Mouse (Mus musculus) MEL (cell line): ENCODE results near the gene Ctsa. TPM values are rescaled to one million over a fixed set of nuclear protein-coding genes. Genes with fewer than 3 reads are reported as not detected.

Source experiments
- DNase-seq: peaks from one replicate; pipeline ENCODE4 v3.0.0; 2011; ENCODE audit warnings: low read depth, low spot score
- H3K27ac ChIP-seq: 2 replicates; pipeline ENCODE4 v1.5.1; 2012; ENCODE audit warnings: low read depth, mild to moderate bottlenecking, control low read depth, low read length, moderate library complexity; ENCODE audit not compliant: control insufficient read depth
- H3K27me3 ChIP-seq, 2 experiments: fragments of 150-350 bp in 1 of 2; sonication (generic) in 1 of 2; 2 replicates each; pipeline ENCODE4 v1.6.1; 2012; ENCODE audit warnings: low read length in 2 of 2, mild to moderate bottlenecking in 2 of 2, improper control_type of control experiment in 1 of 2, moderate library complexity in 1 of 2; ENCODE audit not compliant: insufficient read depth in 2 of 2, control insufficient read depth in 1 of 2
- H3K36me3 ChIP-seq, 2 experiments: 2 replicates each; pipeline ENCODE4 v1.6.1; 2012 to 2014; ENCODE audit warnings: low read length in 2 of 2, improper control_type of control experiment in 1 of 2, inconsistent platforms in 1 of 2, mild to moderate bottlenecking in 1 of 2; ENCODE audit not compliant: insufficient read depth in 2 of 2, control insufficient read depth in 1 of 2
- H3K4me1 ChIP-seq, 2 experiments: fragments of 150-350 bp in 1 of 2; sonication (generic) in 1 of 2; 2 replicates each; pipeline ENCODE4 v1.6.1; 2012; ENCODE audit warnings: low read length in 2 of 2, improper control_type of control experiment in 1 of 2, mild to moderate bottlenecking in 1 of 2; ENCODE audit not compliant: insufficient read depth in 2 of 2, control insufficient read depth in 1 of 2
- H3K4me3 ChIP-seq, 2 experiments: fragments of 150-350 bp in 1 of 2; sonication (generic) in 1 of 2; 2 replicates each; pipeline ENCODE4 v1.5.1; 2012; ENCODE audit warnings: low read depth in 2 of 2, low read length in 2 of 2, mild to moderate bottlenecking in 2 of 2, moderate library complexity in 2 of 2, control low read depth in 1 of 2, improper control_type of control experiment in 1 of 2; ENCODE audit not compliant: control insufficient read depth in 1 of 2, insufficient read depth in 1 of 2
- H3K79me2 ChIP-seq: 2 replicates; pipeline ENCODE4 v1.6.1; 2012; ENCODE audit warnings: mild to moderate bottlenecking, low read length, moderate library complexity; ENCODE audit not compliant: control insufficient read depth, poor library complexity, insufficient read depth
- H3K9ac ChIP-seq: 2 replicates; pipeline ENCODE4 v1.6.1; 2012; ENCODE audit warnings: low read depth, mild to moderate bottlenecking, control low read depth, low read length, moderate library complexity; ENCODE audit not compliant: control insufficient read depth, poor library complexity, severe bottlenecking
- H3K9me3 ChIP-seq: fragments of 150-350 bp; sonication (generic); replicated peaks from 2 replicates; pipeline ENCODE4 v1.6.1; 2012; ENCODE audit warnings: mild to moderate bottlenecking, low read length, improper control_type of control experiment, moderate library complexity; ENCODE audit not compliant: insufficient read depth
- CHD2 ChIP-seq: IDR thresholded peaks from 2 replicates; pipeline ENCODE4 v1.6.1; 2011; ENCODE audit warnings: low read length, improper control_type of control experiment
- CTCF ChIP-seq, 3 experiments: IDR thresholded peaks in 2 of 3; conservative IDR thresholded peaks in 1 of 3; 2 replicates each; pipeline ENCODE4 v1.5.1; 2011 to 2012; ENCODE audit warnings: low read length in 3 of 3, low read depth in 2 of 3, mild to moderate bottlenecking in 2 of 3, improper control_type of control experiment in 1 of 3, inconsistent platforms in 1 of 3, mixed read lengths in 1 of 3, moderate library complexity in 1 of 3; ENCODE audit not compliant: control insufficient read depth in 1 of 3, insufficient read depth in 1 of 3, poor library complexity in 1 of 3, severe bottlenecking in 1 of 3
- E2F4 ChIP-seq: IDR thresholded peaks from 2 replicates; pipeline ENCODE4 v1.6.1; 2011; ENCODE audit warnings: low read depth, low read length, improper control_type of control experiment, borderline replicate concordance
- ELF1 ChIP-seq: IDR thresholded peaks from 2 replicates; pipeline ENCODE4 v1.6.1; 2014; ENCODE audit warnings: low read depth, mild to moderate bottlenecking, inconsistent platforms, low read length, improper control_type of control experiment, moderate library complexity
- EP300 ChIP-seq, 2 experiments: IDR thresholded peaks; 2 replicates each; pipeline ENCODE4 v1.6.1; 2011; ENCODE audit warnings: improper control_type of control experiment in 2 of 2, low read length in 2 of 2, low read depth in 1 of 2, mild to moderate bottlenecking in 1 of 2
- ETS1 ChIP-seq: IDR thresholded peaks from 2 replicates; pipeline ENCODE4 v1.6.1; 2012; ENCODE audit warnings: low read depth, mild to moderate bottlenecking, inconsistent platforms, low read length, improper control_type of control experiment, moderate library complexity
- GABPA ChIP-seq: IDR thresholded peaks from 2 replicates; pipeline ENCODE4 v1.6.1; 2012; ENCODE audit warnings: low read depth, mild to moderate bottlenecking, inconsistent platforms, low read length, improper control_type of control experiment, moderate library complexity
- GATA1 ChIP-seq: IDR thresholded peaks from 2 replicates; pipeline ENCODE4 v1.6.1; 2011; ENCODE audit warnings: low read depth, low read length, improper control_type of control experiment
- JUND ChIP-seq: IDR thresholded peaks from 2 replicates; pipeline ENCODE4 v1.6.1; 2011; ENCODE audit warnings: low read depth, mild to moderate bottlenecking, improper control_type of control experiment, low read length
- MAFK ChIP-seq: IDR thresholded peaks from 2 replicates; pipeline ENCODE4 v1.6.1; 2011; ENCODE audit warnings: low read depth, mild to moderate bottlenecking, low read length, improper control_type of control experiment, borderline replicate concordance
- MAX ChIP-seq: IDR thresholded peaks from 2 replicates; pipeline ENCODE4 v1.6.1; 2011; ENCODE audit warnings: low read length, improper control_type of control experiment
- MEF2A ChIP-seq: IDR thresholded peaks from 2 replicates; pipeline ENCODE4 v1.6.1; 2014; ENCODE audit warnings: low read depth, mild to moderate bottlenecking, inconsistent platforms, low read length, improper control_type of control experiment; ENCODE audit not compliant: poor library complexity, insufficient replicate concordance, severe bottlenecking; ENCODE audit errors: extremely low read depth
- MYB ChIP-seq: IDR thresholded peaks from 2 replicates; pipeline ENCODE4 v1.6.1; 2011; ENCODE audit warnings: mild to moderate bottlenecking, low read depth, low read length, improper control_type of control experiment
- MYC ChIP-seq: IDR thresholded peaks from 2 replicates; pipeline ENCODE4 v1.6.1; 2011; ENCODE audit warnings: low read depth, mild to moderate bottlenecking, low read length, improper control_type of control experiment, moderate library complexity
- NELFE ChIP-seq: IDR thresholded peaks from 2 replicates; pipeline ENCODE4 v1.6.1; 2011; ENCODE audit warnings: low read depth, low read length, improper control_type of control experiment
- NRF1 ChIP-seq: IDR thresholded peaks from 2 replicates; pipeline ENCODE4 v1.6.1; 2014; ENCODE audit warnings: low read depth, mild to moderate bottlenecking, inconsistent platforms, low read length, improper control_type of control experiment, moderate library complexity; ENCODE audit not compliant: poor library complexity, insufficient read depth, severe bottlenecking
- POLR2A ChIP-seq, 2 experiments: IDR thresholded peaks; 2 replicates each; pipeline ENCODE4 v1.6.1; 2011 to 2012; ENCODE audit warnings: low read length in 2 of 2, mild to moderate bottlenecking in 2 of 2, control low read depth in 1 of 2, improper control_type of control experiment in 1 of 2, low read depth in 1 of 2, moderate library complexity in 1 of 2; ENCODE audit not compliant: control insufficient read depth in 1 of 2, insufficient read depth in 1 of 2, poor library complexity in 1 of 2
- POLR2AphosphoS2 ChIP-seq: IDR thresholded peaks from 2 replicates; pipeline ENCODE4 v1.6.1; 2011; ENCODE audit warnings: low read length, improper control_type of control experiment
- POLR2AphosphoS5 ChIP-seq: IDR thresholded peaks from 2 replicates; pipeline ENCODE4 v1.6.1; 2012; ENCODE audit warnings: low read depth, borderline replicate concordance, mild to moderate bottlenecking, inconsistent platforms, low read length, moderate library complexity, mixed read lengths
- RAD21 ChIP-seq: IDR thresholded peaks from 2 replicates; pipeline ENCODE4 v1.6.1; 2011; ENCODE audit warnings: mild to moderate bottlenecking, low read depth, low read length, improper control_type of control experiment
- RCOR1 ChIP-seq: IDR thresholded peaks from 2 replicates; pipeline ENCODE4 v1.6.1; 2012; ENCODE audit warnings: low read depth, mild to moderate bottlenecking, inconsistent platforms, low read length, improper control_type of control experiment
- SIN3A ChIP-seq: IDR thresholded peaks from 2 replicates; pipeline ENCODE4 v1.6.1; 2012; ENCODE audit warnings: low read length, improper control_type of control experiment, inconsistent platforms
- SMC3 ChIP-seq: IDR thresholded peaks from 2 replicates; pipeline ENCODE4 v1.6.1; 2011; ENCODE audit warnings: low read depth, low read length, improper control_type of control experiment
- TAL1 ChIP-seq: IDR thresholded peaks from 2 replicates; pipeline ENCODE4 v1.6.1; 2012; ENCODE audit warnings: mild to moderate bottlenecking, inconsistent platforms, low read length, moderate library complexity, mixed read lengths
- TCF12 ChIP-seq: IDR thresholded peaks from 2 replicates; pipeline ENCODE4 v1.6.1; 2014; ENCODE audit warnings: low read depth, mild to moderate bottlenecking, inconsistent platforms, low read length, improper control_type of control experiment, moderate library complexity
- UBTF ChIP-seq: IDR thresholded peaks from 2 replicates; pipeline ENCODE4 v1.6.1; 2012; ENCODE audit warnings: low read depth, mild to moderate bottlenecking, inconsistent platforms, low read length, improper control_type of control experiment, moderate library complexity, borderline replicate concordance; ENCODE audit not compliant: insufficient read depth
- USF1 ChIP-seq: IDR thresholded peaks from 2 replicates; pipeline ENCODE4 v1.6.1; 2014; ENCODE audit warnings: low read depth, mild to moderate bottlenecking, inconsistent platforms, low read length, improper control_type of control experiment, moderate library complexity
- USF2 ChIP-seq, 2 experiments: IDR thresholded peaks; 2 replicates each; pipeline ENCODE4 v1.6.1; 2011 to 2012; ENCODE audit warnings: improper control_type of control experiment in 2 of 2, low read length in 2 of 2, borderline replicate concordance in 1 of 2, inconsistent platforms in 1 of 2, low read depth in 1 of 2, mild to moderate bottlenecking in 1 of 2; ENCODE audit not compliant: insufficient read depth in 1 of 2
- ZC3H11A ChIP-seq: IDR thresholded peaks from 2 replicates; pipeline ENCODE4 v1.6.1; 2012; ENCODE audit warnings: low read depth, mild to moderate bottlenecking, inconsistent platforms, low read length, improper control_type of control experiment
- ZKSCAN1 ChIP-seq: IDR thresholded peaks from 2 replicates; pipeline ENCODE4 v1.6.1; 2012; ENCODE audit warnings: low read depth, mild to moderate bottlenecking, inconsistent platforms, low read length, improper control_type of control experiment, moderate library complexity
- ZMIZ1 ChIP-seq: IDR thresholded peaks from 2 replicates; pipeline ENCODE4 v1.6.1; 2012; ENCODE audit warnings: low read depth, mild to moderate bottlenecking, inconsistent platforms, low read length, improper control_type of control experiment, moderate library complexity
- polyA plus RNA-seq, 2 experiments: library from polyadenylated mRNA; stranded (reverse) in 1 of 2; unstranded in 1 of 2; fragments of >175 nt in 1 of 2; fragments of >200 nt in 1 of 2; gene quantifications; 2 replicates each; pipeline versions ENCODE4 v1.2.1 to v1.2.4; 2012; ENCODE audit warnings: low replicate concordance in 2 of 2, low read depth in 1 of 2; ENCODE audit not compliant: insufficient read length in 2 of 2, insufficient read depth in 1 of 2, missing spikeins in 1 of 2
- total RNA-seq: library from RNA; depleted of rRNA; stranded (reverse); fragments of 300-350 nt; gene quantifications from 2 replicates; pipeline ENCODE4 v1.2.3, GENCODE M21; 2012

Gene Ctsa
- total and polyA plus RNA-seq, 3 experiments, result 50.5 to 87.7 TPM; not detected in 1

GRCm38 (mm10) chr2:164835164-164835563 is 2.5 kb downstream of the Ctsa start:
- no peaks in the 10 kb centered on the region for H3K27me3 ChIP-seq
- H3K4me3 ChIP-seq, result no peak overlapping the region
- H3K27ac ChIP-seq, result no peak overlapping the region
- peaks cover 18% of the 10 kb centered on the region for H3K79me2 ChIP-seq
- peaks cover 0 to 5% of the 10 kb centered on the region in 2 experiments; a peak in 1 of 4 replicates for H3K4me1 ChIP-seq
- no peak for DNase-seq
- peaks cover 2% of the 10 kb centered on the region in 2 experiments; a peak in 1 of 4 replicates for H3K36me3 ChIP-seq
- no peaks in the 10 kb centered on the region for H3K9me3 ChIP-seq
- TF ChIP-seq GABPA, result no peak
- no peak for TF ChIP-seq MEF2A
- TF ChIP-seq ZC3H11A, result no peak
- TF ChIP-seq ETS1, result no peak
- no peak for TF ChIP-seq TAL1
- TF ChIP-seq RCOR1, result no peak
- no peak for TF ChIP-seq USF1
- no peak for TF ChIP-seq ZKSCAN1
- no peak for TF ChIP-seq MAFK
- no peak for TF ChIP-seq POLR2A (IDR thresholded peaks at IDR 0.05; ENCODE audit: control insufficient read depth in 1 of 2, insufficient read depth in 1 of 2, low read depth in 1 of 2, low read length in 2 of 2, poor library complexity in 1 of 2)
- TF ChIP-seq NRF1, result no peak
- TF ChIP-seq EP300 (IDR thresholded peaks at IDR 0.05; ENCODE audit: low read depth in 1 of 2, low read length in 2 of 2), result no peak
- no peak for TF ChIP-seq SIN3A
- TF ChIP-seq MYC, result no peak
- no peak for TF ChIP-seq UBTF
- no peak for TF ChIP-seq POLR2AphosphoS2
- TF ChIP-seq SMC3, result no peak
- TF ChIP-seq, all 39 proteins: peak for 0
- H3K9ac ChIP-seq, result no peak overlapping the region

GRCm38 (mm10) chr2:164845782-164846181 is 13.1 kb downstream of the Ctsa start:
- Histone ChIP-seq H3K36me3 (no peaks in the 10 kb centered on the region), H3K27me3 (no peaks in the 10 kb centered on the region), H3K9me3 (no peaks in the 10 kb centered on the region), H3K4me3 (no peak overlapping the region), H3K9ac (no peak overlapping the region), H3K79me2 (no peaks in the 10 kb centered on the region), H3K27ac (no peak overlapping the region), H3K4me1 (no peaks in the 10 kb centered on the region)
- DNase-seq, result peak; percentile 69
- no peak for TF ChIP-seq ELF1
- no peak for TF ChIP-seq EP300 (IDR thresholded peaks at IDR 0.05; ENCODE audit: low read depth in 1 of 2, low read length in 2 of 2)
- no peak for TF ChIP-seq E2F4
- TF ChIP-seq CHD2, result no peak
- TF ChIP-seq POLR2AphosphoS5, result no peak
- TF ChIP-seq ZC3H11A, result peak; percentile 59
- TF ChIP-seq ZKSCAN1, result no peak
- no peak for TF ChIP-seq RCOR1
- TF ChIP-seq GATA1, result no peak
- TF ChIP-seq UBTF, result no peak
- no peak for TF ChIP-seq POLR2AphosphoS2
- no peak for TF ChIP-seq NRF1
- peak; percentile 69 to 76 (median 73) for TF ChIP-seq CTCF (IDR thresholded peaks at IDR 0.05 in 2 of 3, conservative IDR thresholded peaks at IDR 0.05 in 1 of 3; ENCODE audit: control insufficient read depth in 1 of 3, insufficient read depth in 1 of 3, low read depth in 2 of 3, low read length in 3 of 3, poor library complexity in 1 of 3, severe bottlenecking in 1 of 3)
- TF ChIP-seq ZMIZ1, result no peak
- no peak for TF ChIP-seq MYB
- no peak for TF ChIP-seq NELFE
- no peak for TF ChIP-seq USF2 (IDR thresholded peaks at IDR 0.05; ENCODE audit: borderline replicate concordance in 1 of 2, insufficient read depth in 1 of 2, low read depth in 1 of 2, low read length in 2 of 2)
- no peak for TF ChIP-seq TCF12
- TF ChIP-seq JUND, result no peak
- no peak for TF ChIP-seq MAX
- TF ChIP-seq RAD21, result peak; percentile 77
- TF ChIP-seq MYC, result no peak
- TF ChIP-seq ETS1, result no peak
